Mouse (Mus musculus) intestine, embryonic 15.5 days (tissue): ENCODE measurements at regions not wholly inside any gene's neighbourhood (a gene's known extent, or its start where the extent isn't known, plus 50 kb on each side); places are given as distances from the start of the nearest gene placed in this dataset.

Experiments used
- ATAC-seq: fragments of 200-750 bp; cut with Nextera tagmentation; 2 replicates; pipeline ENCODE4 v1.8.0; 2017; ENCODE audit warnings: moderate TSS enrichment, moderate library complexity
- H3K27ac ChIP-seq: fragments of 300-500 bp; sonication (generic); 2 replicates; pipeline ENCODE4 v1.5.1; 2015; ENCODE audit warnings: mild to moderate bottlenecking, inconsistent platforms
- H3K27me3 ChIP-seq: fragments of 300-500 bp; sonication (generic); replicated peaks from 2 replicates; pipeline ENCODE4 v1.6.1; 2015; ENCODE audit warnings: inconsistent platforms
- H3K36me3 ChIP-seq: fragments of 300-500 bp; sonication (generic); 2 replicates; pipeline ENCODE4 v1.6.1; 2015; ENCODE audit warnings: inconsistent platforms
- H3K4me1 ChIP-seq: fragments of 300-500 bp; sonication (generic); replicated peaks from 2 replicates; pipeline ENCODE4 v1.6.1; 2015; ENCODE audit warnings: inconsistent platforms
- H3K4me2 ChIP-seq: fragments of 300-500 bp; sonication (generic); replicated peaks from 2 replicates; pipeline ENCODE4 v1.6.1; 2015; ENCODE audit warnings: mild to moderate bottlenecking, inconsistent platforms
- H3K4me3 ChIP-seq: fragments of 300-500 bp; sonication (generic); replicated peaks from 2 replicates; pipeline ENCODE4 v1.5.1; 2015; ENCODE audit warnings: inconsistent platforms
- H3K9ac ChIP-seq: fragments of 300-500 bp; sonication (generic); 2 replicates; pipeline ENCODE4 v1.6.1; 2015; ENCODE audit warnings: inconsistent platforms
- H3K9me3 ChIP-seq: fragments of 300-500 bp; sonication (generic); 2 replicates; pipeline ENCODE4 v1.6.1; 2016; ENCODE audit warnings: inconsistent platforms
- WGBS: fragments of 180-500 bp; shearing (Covaris S2); methylation state at CpG from one replicate; pipeline ENCODE4 v1.1.7; 2015; 5-methylcytosine and 5-hydroxymethylcytosine counted together

GRCm38 (mm10) chr1:155472112-155472955 lies 55.1 kb upstream of the Xpr1 start:
- Histone ChIP-seq H3K4me1 (no peaks in the 10 kb centered on the region), H3K27ac (no peak overlapping the region), H3K4me2 (no peak overlapping the region), H3K9me3 (no peaks in the 10 kb centered on the region), H3K9ac (no peak overlapping the region), H3K27me3 (no peaks in the 10 kb centered on the region), H3K4me3 (no peak overlapping the region), H3K36me3 (no peaks in the 10 kb centered on the region)
- 62% methylated on average over 11 of the region's 11 CpGs for WGBS
- 0 out of 2 replicates have a peak, but pooled peaks have one; percentile 51 for ATAC-seq

- H3K27me3 ChIP-seq: no peaks in the 10 kb centered on the region
- no peak overlapping the region for H3K4me3 ChIP-seq
- H3K27ac ChIP-seq: no peak overlapping the region
- no peak overlapping the region for H3K9ac ChIP-seq
- no peaks in the 10 kb centered on the region for H3K4me1 ChIP-seq
- no peaks in the 10 kb centered on the region for H3K9me3 ChIP-seq
- H3K36me3 ChIP-seq: no peaks in the 10 kb centered on the region
- 48% methylated on average over 5 of the region's 5 CpGs for WGBS
- no peak overlapping the region for H3K4me2 ChIP-seq
- no peak for ATAC-seq
Measured at GRCm38 (mm10) chr1:155472956-155473646, 55.9 kb upstream of the Xpr1 start.

- no peak for ATAC-seq
- WGBS: 61% methylated on average over 2 of the region's 2 CpGs
- H3K27ac ChIP-seq: no peak overlapping the region
Measured at GRCm38 (mm10) chr1:155474973-155475372, 57.8 kb upstream of the Xpr1 start.

GRCm38 (mm10) chr1:155476237-155476636 lies 59.0 kb upstream of the Xpr1 start:
- Histone ChIP-seq H3K27me3 (no peaks in the 10 kb centered on the region), H3K36me3 (no peaks in the 10 kb centered on the region), H3K4me1 (no peaks in the 10 kb centered on the region), H3K9me3 (no peaks in the 10 kb centered on the region), H3K27ac (no peak overlapping the region), H3K9ac (no peak overlapping the region), H3K4me3 (no peak overlapping the region), H3K4me2 (no peak overlapping the region)
- ATAC-seq: no peak
- WGBS: 89% methylated on average over 3 of the region's 3 CpGs

More at GRCm38 (mm10) chr1:155474973-155475372, 57.8 kb upstream of the Xpr1 start:
- no peak overlapping the region for H3K4me3 ChIP-seq
- no peaks in the 10 kb centered on the region for H3K27me3 ChIP-seq
- no peaks in the 10 kb centered on the region for H3K36me3 ChIP-seq
- H3K4me1 ChIP-seq: no peaks in the 10 kb centered on the region
- no peak overlapping the region for H3K9ac ChIP-seq
- H3K9me3 ChIP-seq: no peaks in the 10 kb centered on the region
- H3K4me2 ChIP-seq: no peak overlapping the region

GRCm38 (mm10) chr1:155482148-155482547 lies 64.9 kb upstream of the Xpr1 start:
- no peak overlapping the region for H3K9ac ChIP-seq
- 25% methylated on average over 9 of the region's 9 CpGs for WGBS
- H3K36me3 ChIP-seq: no peaks in the 10 kb centered on the region
- ATAC-seq: peak; percentile 72
- 0 out of 2 replicates have a peak, but pooled peaks cover 4% of the 10 kb centered on the region for H3K4me1 ChIP-seq
- H3K4me3 ChIP-seq: no peak overlapping the region
- peak overlapping the region; percentile 30 for H3K4me2 ChIP-seq
- H3K27ac ChIP-seq: no peak overlapping the region
- no peaks in the 10 kb centered on the region for H3K27me3 ChIP-seq
- H3K9me3 ChIP-seq: no peaks in the 10 kb centered on the region

GRCm38 (mm10) chr1:155482760-155483159 lies 65.5 kb upstream of the Xpr1 start:
- H3K4me2 ChIP-seq: no peak overlapping the region
- H3K9me3 ChIP-seq: no peaks in the 10 kb centered on the region
- H3K9ac ChIP-seq: no peak overlapping the region
- H3K4me1 ChIP-seq: 0 out of 2 replicates have a peak, but pooled peaks cover 4% of the 10 kb centered on the region
- H3K4me3 ChIP-seq: no peak overlapping the region
- no peak for ATAC-seq
- H3K36me3 ChIP-seq: no peaks in the 10 kb centered on the region
- 70% methylated on average over 5 of the region's 5 CpGs for WGBS
- no peak overlapping the region for H3K27ac ChIP-seq
- no peaks in the 10 kb centered on the region for H3K27me3 ChIP-seq

GRCm38 (mm10) chr1:155483693-155484092 lies 66.5 kb upstream of the Xpr1 start:
- no peaks in the 10 kb centered on the region for H3K27me3 ChIP-seq
- 0 out of 2 replicates have a peak, but pooled peaks cover 4% of the 10 kb centered on the region for H3K4me1 ChIP-seq
- no peaks in the 10 kb centered on the region for H3K9me3 ChIP-seq
- WGBS: 52% methylated on average over 7 of the region's 7 CpGs
- H3K4me2 ChIP-seq: no peak overlapping the region
- H3K9ac ChIP-seq: no peak overlapping the region
- no peak overlapping the region for H3K4me3 ChIP-seq
- no peak for ATAC-seq
- no peaks in the 10 kb centered on the region for H3K36me3 ChIP-seq
- no peak overlapping the region for H3K27ac ChIP-seq

- H3K27ac ChIP-seq: no peak overlapping the region
- H3K4me3 ChIP-seq: no peak overlapping the region
- no peaks in the 10 kb centered on the region for H3K9me3 ChIP-seq
- no peaks in the 10 kb centered on the region for H3K27me3 ChIP-seq
- no peaks in the 10 kb centered on the region for H3K4me1 ChIP-seq
- H3K36me3 ChIP-seq: no peaks in the 10 kb centered on the region
- no peak overlapping the region for H3K9ac ChIP-seq
- WGBS: 81% methylated on average over 6 of the region's 6 CpGs
- no peak overlapping the region for H3K4me2 ChIP-seq
- ATAC-seq: no peak
Measured at GRCm38 (mm10) chr1:155487796-155488195, 70.1 kb upstream of the Acbd6 start.

- no peaks in the 10 kb centered on the region for H3K4me1 ChIP-seq
- 68% methylated on average over 11 of the region's 11 CpGs for WGBS
- no peak overlapping the region for H3K27ac ChIP-seq
- H3K4me3 ChIP-seq: no peak overlapping the region
- H3K4me2 ChIP-seq: no peak overlapping the region
- no peaks in the 10 kb centered on the region for H3K36me3 ChIP-seq
- no peak overlapping the region for H3K9ac ChIP-seq
- H3K9me3 ChIP-seq: no peaks in the 10 kb centered on the region
- ATAC-seq: no peak
- H3K27me3 ChIP-seq: no peaks in the 10 kb centered on the region
Measured at GRCm38 (mm10) chr1:155488966-155489661, 68.8 kb upstream of the Acbd6 start.

GRCm38 (mm10) chr1:155490131-155490530 lies 67.8 kb upstream of the Acbd6 start:
- ATAC-seq: peak; percentile 43; the same call in 1 of the 2 replicates
- WGBS: 66% methylated on average over 7 of the region's 7 CpGs
- Histone ChIP-seq H3K36me3 (no peaks in the 10 kb centered on the region), H3K9ac (no peak overlapping the region), H3K27me3 (no peaks in the 10 kb centered on the region), H3K9me3 (no peaks in the 10 kb centered on the region), H3K4me1 (no peaks in the 10 kb centered on the region), H3K4me2 (no peak overlapping the region), H3K4me3 (no peak overlapping the region), H3K27ac (no peak overlapping the region)

- no peaks in the 10 kb centered on the region for H3K4me1 ChIP-seq
- WGBS: 39% methylated on average over 24 of the region's 24 CpGs
- ATAC-seq: peak; percentile 61; the same call in 1 of the 2 replicates
- H3K36me3 ChIP-seq: no peaks in the 10 kb centered on the region
- H3K9ac ChIP-seq: no peak overlapping the region
- peak overlapping the region; percentile 38; the same call in 1 of the 2 replicates for H3K4me2 ChIP-seq
- H3K4me3 ChIP-seq: no peak overlapping the region
- H3K27ac ChIP-seq: no peak overlapping the region
- H3K27me3 ChIP-seq: no peaks in the 10 kb centered on the region
- H3K9me3 ChIP-seq: no peaks in the 10 kb centered on the region
Measured at GRCm38 (mm10) chr1:155491205-155492026, 66.5 kb upstream of the Acbd6 start.
